Mouse (Mus musculus): ENCODE results near the gene Fto. TPM values are rescaled to one million over a fixed set of nuclear protein-coding genes. Genes with fewer than 3 reads are reported as not detected.

The Fto gene
- total and polyA plus RNA-seq, 3 experiments: 12.2 to 50.1 (median 17.3) TPM

DNA sequence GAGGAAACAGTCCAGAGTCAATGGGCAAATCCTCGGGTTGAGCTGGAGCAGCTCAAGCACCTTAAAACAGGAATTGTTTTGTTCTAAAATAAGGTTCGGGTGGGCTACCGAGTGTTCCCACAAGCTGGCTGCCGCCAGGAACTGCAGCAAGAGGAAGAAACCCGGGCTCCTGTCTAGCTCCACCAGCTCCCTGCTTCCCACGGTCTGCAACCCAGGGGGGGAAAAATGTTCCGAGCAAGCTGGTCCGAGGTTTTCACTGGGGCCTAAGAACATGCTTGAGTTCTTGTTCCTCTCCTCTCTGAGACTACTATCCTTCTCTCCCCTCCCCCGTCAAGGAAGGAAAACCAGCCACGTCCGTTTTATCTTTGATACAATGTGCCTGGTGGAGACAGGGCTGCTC, 256.5 kb downstream of the Fto start:
- ATAC-seq (ENCODE audit: extremely low read depth, insufficient number of reproducible peaks, low FRiP score, poor library complexity, severe bottlenecking) (no peak), DNase-seq (ENCODE audit: low spot score) (no peak)
- Histone ChIP-seq H3K4me3 (ENCODE audit: low read depth, low read length) (no peak overlapping the region), H3K36me3 (replicated peaks) (peaks cover 21% of the 10 kb centered on the region), H3K9me3 (replicated peaks) (no peaks in the 10 kb centered on the region), H3K27me3 (ENCODE audit: insufficient read depth, low read length) (no peaks in the 10 kb centered on the region), H3K4me1 (ENCODE audit: insufficient read depth, low read depth, low read length) (no peaks in the 10 kb centered on the region)
- TF ChIP-seq CTCF (IDR thresholded peaks at IDR 0.05; ENCODE audit: low read depth, low read length) (no peak), GATA1 (IDR thresholded peaks at IDR 0.05; ENCODE audit: borderline replicate concordance, low read length) (no peak), TAL1 (conservative IDR thresholded peaks at IDR 0.05; ENCODE audit: low read depth, low read length) (no peak), POLR2AphosphoS5 (IDR thresholded peaks at IDR 0.05; ENCODE audit: insufficient replicate concordance, low read depth, low read length) (no peak), GATA2 (IDR thresholded peaks at IDR 0.05; ENCODE audit: borderline replicate concordance, low read depth, low read length) (no peak)

DNA sequence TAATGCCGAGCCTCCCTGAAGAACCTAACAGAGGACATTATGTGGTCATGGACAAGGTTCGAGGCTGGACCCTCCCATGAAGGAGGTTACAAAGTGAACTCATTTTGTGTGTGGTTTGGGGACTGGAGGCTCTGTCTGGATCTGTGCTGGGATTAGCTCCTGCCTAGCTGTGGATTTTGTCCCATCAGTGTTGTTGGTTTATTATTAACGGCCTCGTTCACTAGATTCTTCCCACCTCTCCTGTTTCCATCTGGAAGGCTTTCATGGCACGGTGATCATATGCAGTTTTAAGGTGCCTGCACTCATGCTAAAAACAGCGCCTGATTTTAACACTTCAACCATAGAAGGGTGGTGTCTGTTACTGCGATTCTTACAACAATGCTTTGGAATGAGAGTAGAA, 257.5 kb downstream of the Fto start:
- TF ChIP-seq GATA1 (IDR thresholded peaks at IDR 0.05; ENCODE audit: borderline replicate concordance, low read length) (no peak), CTCF (IDR thresholded peaks at IDR 0.05; ENCODE audit: low read depth, low read length) (no peak), TAL1 (conservative IDR thresholded peaks at IDR 0.05; ENCODE audit: low read depth, low read length) (no peak), POLR2AphosphoS5 (IDR thresholded peaks at IDR 0.05; ENCODE audit: insufficient replicate concordance, low read depth, low read length) (no peak), GATA2 (IDR thresholded peaks at IDR 0.05; ENCODE audit: borderline replicate concordance, low read depth, low read length) (no peak)
- ATAC-seq (ENCODE audit: extremely low read depth, insufficient number of reproducible peaks, low FRiP score, poor library complexity, severe bottlenecking): no peak

DNA sequence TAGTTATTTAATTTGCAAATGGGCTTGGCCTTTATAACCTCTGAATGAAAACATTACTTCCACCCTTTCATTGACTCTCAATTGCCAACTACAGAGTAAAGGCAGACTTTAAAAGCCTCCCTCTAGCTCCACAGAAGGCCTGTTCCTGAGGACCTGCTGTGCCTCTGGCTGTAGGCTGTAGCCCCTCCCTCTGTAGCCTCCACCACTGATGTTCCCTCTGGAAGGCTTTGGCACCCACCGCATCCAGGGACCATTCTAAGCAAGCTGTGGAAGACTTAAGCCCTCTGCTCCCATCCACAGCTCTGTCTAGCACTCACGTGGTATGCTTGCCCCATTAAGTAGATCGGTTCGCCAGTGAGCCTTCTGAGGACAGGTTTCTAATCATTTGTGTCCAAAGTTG, 258.7 kb downstream of the Fto start:
- Histone ChIP-seq H3K9me3 (replicated peaks) (no peaks in the 10 kb centered on the region), H3K4me1 (ENCODE audit: insufficient read depth, low read depth, low read length) (no peaks in the 10 kb centered on the region), H3K27me3 (ENCODE audit: insufficient read depth, low read length) (no peaks in the 10 kb centered on the region), H3K4me3 (ENCODE audit: low read depth, low read length) (no peak overlapping the region), H3K36me3 (replicated peaks) (peaks cover 20% of the 10 kb centered on the region)
- DNase-seq (ENCODE audit: low spot score): no peak
- no peak for ATAC-seq (ENCODE audit: extremely low read depth, insufficient number of reproducible peaks, low FRiP score, poor library complexity, severe bottlenecking)
- TF ChIP-seq CTCF (IDR thresholded peaks at IDR 0.05; ENCODE audit: low read depth, low read length): no peak
- TF ChIP-seq POLR2AphosphoS5 (IDR thresholded peaks at IDR 0.05; ENCODE audit: insufficient replicate concordance, low read depth, low read length): no peak
- no peak for TF ChIP-seq GATA1 (IDR thresholded peaks at IDR 0.05; ENCODE audit: borderline replicate concordance, low read length)
- no peak for TF ChIP-seq TAL1 (conservative IDR thresholded peaks at IDR 0.05; ENCODE audit: low read depth, low read length)
- no peak for TF ChIP-seq GATA2 (IDR thresholded peaks at IDR 0.05; ENCODE audit: borderline replicate concordance, low read depth, low read length)

More for the DNA sequence above, 257.5 kb downstream of the Fto start:
- H3K9me3 ChIP-seq (replicated peaks): no peaks in the 10 kb centered on the region
- no peak for DNase-seq (ENCODE audit: low spot score)
- H3K36me3 ChIP-seq (replicated peaks): peaks cover 21% of the 10 kb centered on the region
- H3K4me1 ChIP-seq (ENCODE audit: insufficient read depth, low read depth, low read length): no peaks in the 10 kb centered on the region
- H3K4me3 ChIP-seq (ENCODE audit: low read depth, low read length): no peak overlapping the region
- no peaks in the 10 kb centered on the region for H3K27me3 ChIP-seq (ENCODE audit: insufficient read depth, low read length)

DNA sequence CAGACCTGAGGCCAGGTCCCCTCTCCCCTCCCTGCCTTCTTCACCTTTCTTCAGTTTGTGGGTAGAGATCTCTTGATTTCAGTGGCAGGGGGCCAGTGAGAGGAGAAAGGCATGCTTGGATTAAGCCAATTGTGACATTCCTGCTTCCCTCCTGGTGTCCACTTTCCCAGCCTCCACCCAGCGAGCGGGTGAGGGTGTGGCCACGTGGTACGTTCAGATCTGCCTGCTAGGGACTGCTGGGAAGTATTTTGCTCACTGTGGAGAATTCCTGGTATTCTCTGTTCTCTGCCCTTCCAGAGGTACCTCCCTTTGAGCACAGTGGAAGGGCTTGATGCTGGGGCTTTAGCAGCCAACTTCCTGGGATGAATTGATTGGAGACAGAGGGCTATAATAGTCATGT, 259.3 kb downstream of the Fto start:
- Histone ChIP-seq H3K9me3 (replicated peaks) (no peaks in the 10 kb centered on the region), H3K4me1 (ENCODE audit: insufficient read depth, low read depth, low read length) (no peaks in the 10 kb centered on the region), H3K27me3 (ENCODE audit: insufficient read depth, low read length) (no peaks in the 10 kb centered on the region), H3K36me3 (replicated peaks) (peaks cover 20% of the 10 kb centered on the region), H3K4me3 (ENCODE audit: low read depth, low read length) (no peak overlapping the region)
- no peak for ATAC-seq (ENCODE audit: extremely low read depth, insufficient number of reproducible peaks, low FRiP score, poor library complexity, severe bottlenecking)
- TF ChIP-seq GATA1 (IDR thresholded peaks at IDR 0.05; ENCODE audit: borderline replicate concordance, low read length): no peak
- no peak for TF ChIP-seq TAL1 (conservative IDR thresholded peaks at IDR 0.05; ENCODE audit: low read depth, low read length)
- TF ChIP-seq CTCF (IDR thresholded peaks at IDR 0.05; ENCODE audit: low read depth, low read length): no peak
- no peak for TF ChIP-seq GATA2 (IDR thresholded peaks at IDR 0.05; ENCODE audit: borderline replicate concordance, low read depth, low read length)
- no peak for TF ChIP-seq POLR2AphosphoS5 (IDR thresholded peaks at IDR 0.05; ENCODE audit: insufficient replicate concordance, low read depth, low read length)
- no peak for DNase-seq (ENCODE audit: low spot score)

DNA sequence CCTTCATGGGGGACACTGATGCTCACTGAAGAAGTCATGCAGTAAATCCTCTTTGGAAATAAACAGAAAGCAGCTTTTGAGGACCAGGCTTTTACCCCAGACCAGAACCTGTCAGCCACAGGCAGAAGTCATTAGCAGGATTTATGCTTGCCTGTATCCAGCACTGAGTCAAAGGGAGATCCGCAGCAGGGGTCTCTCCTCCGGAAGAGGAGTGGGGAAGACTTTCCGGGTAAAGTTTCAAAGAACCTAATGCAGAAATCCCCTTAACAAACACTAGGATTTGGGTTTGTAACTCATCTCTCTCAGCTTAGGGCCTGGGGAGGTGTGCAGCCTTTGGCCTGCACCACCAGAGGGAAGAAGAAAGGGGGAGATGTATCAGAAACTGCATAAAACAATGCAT, 262.3 kb downstream of the Fto start:
- DNase-seq (ENCODE audit: low spot score) (no peak), ATAC-seq (ENCODE audit: extremely low read depth, insufficient number of reproducible peaks, low FRiP score, poor library complexity, severe bottlenecking) (no peak)
- Histone ChIP-seq H3K4me3 (ENCODE audit: low read depth, low read length) (no peak overlapping the region), H3K27me3 (ENCODE audit: insufficient read depth, low read length) (no peaks in the 10 kb centered on the region), H3K9me3 (replicated peaks) (no peaks in the 10 kb centered on the region), H3K36me3 (replicated peaks) (peaks cover 29% of the 10 kb centered on the region), H3K4me1 (ENCODE audit: insufficient read depth, low read depth, low read length) (no peaks in the 10 kb centered on the region)
- TF ChIP-seq GATA1 (IDR thresholded peaks at IDR 0.05; ENCODE audit: borderline replicate concordance, low read length): no peak
- no peak for TF ChIP-seq GATA2 (IDR thresholded peaks at IDR 0.05; ENCODE audit: borderline replicate concordance, low read depth, low read length)
- no peak for TF ChIP-seq POLR2AphosphoS5 (IDR thresholded peaks at IDR 0.05; ENCODE audit: insufficient replicate concordance, low read depth, low read length)
- TF ChIP-seq TAL1 (conservative IDR thresholded peaks at IDR 0.05; ENCODE audit: low read depth, low read length): no peak
- no peak for TF ChIP-seq CTCF (IDR thresholded peaks at IDR 0.05; ENCODE audit: low read depth, low read length)

DNA sequence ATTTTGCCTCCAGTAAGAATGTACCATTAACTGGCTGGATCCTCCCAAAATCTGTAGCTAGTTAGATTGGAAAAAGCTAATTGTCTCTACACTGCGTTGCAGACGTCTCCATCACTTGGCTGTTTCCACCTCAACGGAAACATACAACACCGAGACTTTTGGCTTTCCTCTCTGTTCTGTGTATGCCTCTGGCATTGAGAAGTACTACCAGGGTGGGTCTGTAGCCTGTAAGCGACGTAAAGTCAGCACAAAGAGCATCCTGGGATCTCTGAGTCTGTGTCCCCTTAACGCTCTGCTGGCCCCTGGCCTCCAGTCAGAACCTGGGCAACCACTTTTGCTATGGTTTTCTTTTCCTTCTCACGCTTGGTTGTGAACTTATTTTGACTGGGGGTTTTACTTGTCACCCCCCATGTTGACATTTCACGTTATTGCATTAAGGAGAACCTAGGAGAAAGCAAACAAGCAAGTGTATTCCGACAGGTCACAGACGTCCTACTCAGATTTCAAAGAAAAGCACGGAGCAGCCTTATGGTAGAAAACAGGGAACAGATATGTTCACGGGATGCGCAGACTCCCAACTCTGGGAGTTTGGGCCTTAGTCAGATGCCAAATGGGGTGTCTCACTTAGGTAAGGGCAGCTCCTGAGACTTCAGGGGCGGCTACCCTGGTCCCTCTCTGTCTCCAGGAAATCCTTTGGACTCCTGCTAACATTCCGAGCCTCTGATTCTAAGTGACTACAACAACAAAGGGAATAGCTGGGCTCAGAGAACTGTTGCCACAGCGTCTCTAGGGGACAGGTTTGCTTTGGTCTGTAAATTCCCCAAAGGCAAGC, 263.0 kb downstream of the Fto start:
- TF ChIP-seq GATA1 (IDR thresholded peaks at IDR 0.05; ENCODE audit: borderline replicate concordance, low read length) (no peak), POLR2AphosphoS5 (IDR thresholded peaks at IDR 0.05; ENCODE audit: insufficient replicate concordance, low read depth, low read length) (no peak), GATA2 (IDR thresholded peaks at IDR 0.05; ENCODE audit: borderline replicate concordance, low read depth, low read length) (no peak), TAL1 (conservative IDR thresholded peaks at IDR 0.05; ENCODE audit: low read depth, low read length) (no peak), CTCF (IDR thresholded peaks at IDR 0.05; ENCODE audit: low read depth, low read length) (no peak)
- Histone ChIP-seq H3K36me3 (replicated peaks) (peaks cover 28% of the 10 kb centered on the region), H3K4me3 (ENCODE audit: low read depth, low read length) (no peak overlapping the region), H3K4me1 (ENCODE audit: insufficient read depth, low read depth, low read length) (no peaks in the 10 kb centered on the region), H3K27me3 (ENCODE audit: insufficient read depth, low read length) (no peaks in the 10 kb centered on the region), H3K9me3 (replicated peaks) (no peaks in the 10 kb centered on the region)
- ATAC-seq (ENCODE audit: extremely low read depth, insufficient number of reproducible peaks, low FRiP score, poor library complexity, severe bottlenecking): no peak
- DNase-seq (ENCODE audit: low spot score): no peak

All from G1E (cell line).